Mouse (Mus musculus): ENCODE measurements around the gene Madcam1.

DNA sequence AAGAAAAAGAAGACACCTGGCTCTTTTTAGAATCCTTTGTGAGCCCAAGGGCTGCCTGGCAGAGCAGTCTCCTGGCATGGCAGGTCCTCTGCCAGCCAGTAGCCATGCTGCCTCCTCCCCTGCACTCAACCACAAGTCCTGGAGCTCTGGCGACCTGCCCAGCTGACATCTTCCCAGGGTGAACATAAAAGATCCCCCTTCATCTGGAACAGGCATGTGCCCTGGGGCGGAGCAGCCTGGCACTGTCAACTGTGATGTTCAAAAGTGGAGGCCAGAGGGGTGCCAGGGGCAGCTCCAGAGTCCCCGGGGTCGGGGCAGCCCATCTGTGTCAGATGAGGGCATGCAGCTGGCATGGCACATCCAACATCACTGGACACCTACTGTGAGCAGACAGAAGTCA lies 50.6 kb downstream of the Madcam1 start:
- TF ChIP-seq POLR2A (IDR thresholded peaks at IDR 0.05; ENCODE audit: low read depth, low read length) (no peak), CTCF (IDR thresholded peaks at IDR 0.05; ENCODE audit: extremely low read depth, insufficient read depth, insufficient read length, insufficient replicate concordance) (no peak)

Data from spleen, adult 2 months (tissue).